Mouse (Mus musculus): Measurements from ENCODE around the gene Sox10.

Gene Sox10

GRCm38 (mm10) chr15:79122546-79122945 is 42.5 kb downstream of the Sox10 start:
- no peak for DNase-seq

GRCm38 (mm10) chr15:79122119-79122518 is 42.9 kb downstream of the Sox10 start:
- DNase-seq = no peak

- DNase-seq = no peak
Measured at GRCm38 (mm10) chr15:79119491-79119890, 45.5 kb downstream of the Sox10 start.

GRCm38 (mm10) chr15:79115276-79115675 is 49.8 kb downstream of the Sox10 start:
- DNase-seq = peak; percentile 22

- peak; percentile 63 for DNase-seq
Measured at GRCm38 (mm10) chr15:79111774-79112173, 53.3 kb downstream of the Sox10 start.

- no peak for DNase-seq
Measured at GRCm38 (mm10) chr15:79110528-79110927, 54.5 kb downstream of the Sox10 start.

- no peak for DNase-seq
Measured at GRCm38 (mm10) chr15:79110031-79110430, 55.0 kb downstream of the Sox10 start.

- peak; percentile 30 for DNase-seq
Measured at GRCm38 (mm10) chr15:79109321-79109934, 55.6 kb downstream of the Sox10 start.

- DNase-seq = peak; percentile 77
Measured at GRCm38 (mm10) chr15:79108421-79109320, 56.4 kb downstream of the Sox10 start, which contains the start of gene Micall1. Micall1 (plus strand) TSS chr15:79108898.

- DNase-seq = no peak
Measured at GRCm38 (mm10) chr15:79107966-79108365, 57.1 kb downstream of the Sox10 start.

- no peak for DNase-seq
Measured at GRCm38 (mm10) chr15:79105804-79106203, 59.2 kb downstream of the Sox10 start.

Measured in lung, postnatal 36 days (tissue).